Mouse (Mus musculus): Measurements from ENCODE around the gene Il34.
A peak's percentile ranks its signal among the peaks of the same experiment; 100 is the strongest.

Gene Il34

DNA sequence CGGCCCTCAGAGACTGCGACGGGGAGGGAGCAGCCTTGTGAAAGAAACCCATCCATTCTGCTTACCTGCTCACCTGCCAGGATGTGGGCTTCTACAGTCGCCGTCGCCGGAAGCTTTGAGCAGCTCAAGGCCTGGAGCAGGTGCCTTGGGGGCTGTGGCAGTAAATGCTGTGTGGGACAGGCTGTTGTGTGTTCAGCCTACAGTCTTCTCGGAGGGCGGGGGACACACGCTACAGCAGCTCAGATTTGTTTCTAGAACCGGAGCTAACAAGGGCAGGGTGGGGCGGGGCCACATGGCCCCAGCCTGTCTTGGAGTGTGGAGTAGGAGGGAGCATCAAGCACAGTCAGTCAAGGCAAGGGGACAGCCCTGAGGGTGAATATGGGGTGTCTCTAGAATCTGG lies at the start of gene Il34:
Gene Il34, minus strand, starts transcription at position 256 of the 400 bp plus-strand sequence.
- no peak for DNase-seq (ENCODE audit: extremely low read depth, low read depth)

DNA sequence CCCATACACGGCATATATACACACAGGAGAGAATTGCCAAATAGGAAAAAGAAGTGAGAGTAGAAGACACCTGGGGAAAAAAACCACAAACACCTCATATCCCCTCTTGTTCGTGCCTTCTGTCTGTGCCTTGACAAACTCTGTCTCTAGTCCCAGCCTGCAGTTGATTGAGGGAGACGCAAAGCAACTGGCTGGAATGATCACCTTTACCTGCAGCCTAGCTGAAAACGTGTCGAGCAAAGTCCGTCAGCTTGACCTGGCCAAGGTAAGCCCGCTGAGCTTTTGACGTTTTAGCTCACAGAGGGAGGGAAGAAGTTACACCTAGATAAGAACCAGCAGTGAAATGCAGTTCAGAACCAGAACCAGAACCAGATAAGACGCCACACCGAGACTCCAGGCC lies 45.5 kb upstream of the Il34 start:
- DNase-seq (ENCODE audit: extremely low read depth, low read depth) = no peak

DNA sequence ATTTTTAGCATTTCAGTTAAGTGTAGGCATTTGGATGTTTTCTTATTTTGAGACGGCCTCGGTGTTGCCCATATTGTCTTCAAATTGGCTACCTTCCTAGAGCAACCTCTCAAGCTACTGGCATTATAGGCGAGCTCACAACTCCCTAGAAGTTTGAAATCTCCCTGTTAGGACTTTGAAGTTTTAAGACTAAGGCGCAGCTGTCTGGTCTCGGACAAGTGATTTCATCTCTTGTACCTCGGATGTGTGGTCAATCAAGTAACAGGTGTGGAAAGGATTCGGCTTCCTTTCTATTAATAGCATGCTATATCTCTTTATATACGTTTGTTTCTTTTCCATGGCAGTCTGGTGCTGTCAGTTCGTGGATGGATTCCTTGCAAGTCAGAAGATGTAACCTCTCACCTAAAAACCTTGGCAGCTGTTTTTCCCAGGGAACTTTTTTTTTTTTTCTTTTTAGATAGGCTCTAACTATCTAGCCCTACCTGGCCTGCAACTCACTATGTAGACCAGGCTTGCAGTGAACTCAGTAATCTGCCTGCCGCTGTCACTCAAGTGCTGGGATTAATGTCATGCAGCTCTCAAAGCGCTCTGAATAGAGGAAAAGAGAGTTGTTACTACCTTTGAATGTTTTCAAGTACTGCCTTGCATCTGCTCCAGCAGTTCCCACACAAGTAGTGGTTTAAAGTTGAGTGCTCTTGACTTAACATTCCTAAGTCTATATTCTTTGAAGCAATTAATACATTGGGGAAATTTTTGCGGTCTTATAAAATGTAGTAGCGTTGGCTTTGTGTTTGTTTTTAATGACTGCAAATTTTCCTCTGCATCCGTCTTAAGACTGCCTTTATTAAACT lies 42.1 kb upstream of the Il34 start:
- no peak for DNase-seq (ENCODE audit: extremely low read depth, low read depth)

DNA sequence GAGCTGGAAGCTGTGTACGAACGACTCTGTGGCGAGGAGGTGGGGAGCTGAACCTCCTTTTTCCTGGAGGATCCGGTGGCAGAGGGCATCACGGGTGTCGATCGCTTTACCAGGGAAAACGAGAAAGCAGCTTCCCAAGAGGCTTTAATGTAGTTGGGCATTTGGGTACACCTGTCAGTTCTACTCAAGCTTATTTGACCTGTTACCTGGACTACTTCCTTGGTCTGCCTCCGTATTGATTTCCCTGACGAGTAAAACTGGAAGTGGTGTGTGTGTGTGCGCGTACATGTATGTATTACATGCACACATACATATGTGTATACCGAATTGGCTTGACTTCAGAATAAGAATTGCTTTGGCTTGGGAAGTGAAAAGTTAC lies 41.4 kb upstream of the Il34 start:
- DNase-seq (ENCODE audit: extremely low read depth, low read depth) = no peak

DNA sequence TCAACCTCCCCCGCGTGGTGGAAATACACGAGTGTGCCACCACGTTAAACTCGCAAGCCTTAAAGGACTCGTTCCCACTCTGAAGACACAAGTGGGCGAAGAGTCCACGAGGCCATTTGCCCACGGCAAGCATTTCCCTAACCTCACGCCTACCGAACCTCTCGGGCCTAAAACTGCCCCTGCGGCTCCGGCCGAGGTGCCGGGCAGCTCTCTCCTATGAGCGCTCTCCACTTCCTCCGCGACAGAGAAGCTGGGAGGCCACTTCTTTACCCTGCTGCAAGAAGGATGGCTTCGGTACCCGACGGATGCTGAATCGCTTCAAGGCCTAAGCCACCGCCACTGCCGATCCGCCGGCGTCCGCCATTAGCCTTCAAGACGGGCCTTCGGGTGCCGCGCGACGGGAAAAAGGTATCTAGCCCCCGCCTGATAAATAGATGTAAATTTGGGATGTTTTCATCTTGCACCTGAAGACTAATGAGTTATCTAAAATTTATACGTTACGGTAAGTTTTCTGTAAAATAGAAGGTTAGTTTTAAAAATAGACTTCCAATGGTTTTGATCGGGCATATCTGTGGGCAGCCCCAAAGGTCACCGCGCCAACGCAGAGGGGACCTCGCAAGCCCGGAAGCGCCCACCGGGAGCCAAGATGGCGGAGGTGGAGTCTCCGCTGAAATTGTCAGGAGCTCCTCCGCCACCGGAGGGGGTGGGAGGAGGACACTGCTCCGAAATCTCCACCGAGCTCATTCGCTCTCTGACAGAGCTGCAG lies 40.9 kb upstream of the Il34 start, which contains the start of the genes Cog4 and Sf3b3:
Gene Cog4, plus strand, starts transcription at position 196 of the 766 bp plus-strand sequence.
Gene Sf3b3, minus strand, starts transcription at position 383 of the 766 bp plus-strand sequence.
- peak; percentile 62 for DNase-seq (ENCODE audit: extremely low read depth, low read depth)

DNA sequence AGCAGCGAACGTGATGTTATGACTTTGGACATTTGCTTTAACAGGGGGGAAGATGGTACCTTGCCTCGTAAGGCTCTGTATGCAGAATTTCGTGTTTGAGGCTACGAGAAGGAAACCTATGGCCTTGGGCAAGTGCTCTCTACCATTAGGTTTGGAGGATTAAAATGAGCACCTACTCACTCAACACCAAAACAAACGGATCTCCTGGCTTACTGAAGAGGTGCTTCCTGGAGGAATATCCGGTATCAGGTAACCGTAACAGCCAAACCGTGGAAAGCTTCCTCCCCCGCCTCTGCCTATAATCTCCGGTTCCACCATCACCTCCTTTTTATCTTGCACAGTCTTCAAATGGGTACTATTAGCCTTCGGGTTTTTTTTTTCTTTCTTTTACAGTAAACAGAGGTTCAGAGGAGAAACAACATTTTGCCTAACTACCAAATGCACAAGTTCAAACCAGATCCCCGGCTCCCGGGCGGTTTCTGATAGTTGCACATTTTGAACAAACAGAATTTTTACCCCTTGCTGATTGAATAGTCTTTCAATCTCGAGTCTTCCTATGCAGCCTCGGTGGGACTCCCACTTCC lies 40.2 kb upstream of the Il34 start:
- no peak for DNase-seq (ENCODE audit: extremely low read depth, low read depth)

DNA sequence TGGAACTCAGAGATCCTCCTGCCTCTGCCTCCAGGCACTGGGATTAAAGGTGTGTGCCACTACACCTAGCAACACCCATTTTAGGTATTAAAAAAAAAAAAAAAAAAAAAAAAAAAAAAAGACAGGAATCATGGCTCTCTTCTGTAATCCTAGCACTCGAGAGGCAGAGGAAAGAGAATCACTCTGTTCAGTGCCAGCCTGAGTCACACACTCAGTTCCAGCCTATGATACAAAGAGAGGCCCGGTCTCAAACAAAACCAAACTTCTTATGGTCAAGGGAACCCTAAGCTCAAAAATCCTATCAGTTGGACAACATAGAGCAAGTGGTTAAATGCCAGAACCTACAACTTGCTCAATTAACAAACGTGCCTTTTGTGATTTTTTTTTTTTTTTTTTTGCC lies 39.2 kb upstream of the Il34 start:
- DNase-seq (ENCODE audit: extremely low read depth, low read depth) = no peak

DNA sequence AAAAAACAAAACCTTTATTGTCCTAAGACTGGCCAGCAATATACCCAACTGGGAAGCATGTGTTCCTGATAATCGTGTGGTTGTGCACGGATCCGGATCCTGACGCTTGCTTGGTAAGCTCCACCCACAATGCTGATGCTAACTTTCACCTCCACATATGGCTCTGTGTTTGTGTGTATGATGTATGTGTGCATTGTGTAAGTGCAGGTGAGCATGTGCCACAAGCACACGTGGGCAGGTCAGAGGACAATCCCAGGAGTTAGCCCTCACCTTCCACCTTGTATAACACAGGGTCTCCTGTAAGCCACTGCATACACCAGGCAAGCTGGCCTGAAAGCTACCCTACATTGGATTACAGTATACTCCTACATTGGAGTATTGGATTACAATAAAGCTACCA lies 37.5 kb upstream of the Il34 start:
- DNase-seq (ENCODE audit: extremely low read depth, low read depth) = no peak

DNA sequence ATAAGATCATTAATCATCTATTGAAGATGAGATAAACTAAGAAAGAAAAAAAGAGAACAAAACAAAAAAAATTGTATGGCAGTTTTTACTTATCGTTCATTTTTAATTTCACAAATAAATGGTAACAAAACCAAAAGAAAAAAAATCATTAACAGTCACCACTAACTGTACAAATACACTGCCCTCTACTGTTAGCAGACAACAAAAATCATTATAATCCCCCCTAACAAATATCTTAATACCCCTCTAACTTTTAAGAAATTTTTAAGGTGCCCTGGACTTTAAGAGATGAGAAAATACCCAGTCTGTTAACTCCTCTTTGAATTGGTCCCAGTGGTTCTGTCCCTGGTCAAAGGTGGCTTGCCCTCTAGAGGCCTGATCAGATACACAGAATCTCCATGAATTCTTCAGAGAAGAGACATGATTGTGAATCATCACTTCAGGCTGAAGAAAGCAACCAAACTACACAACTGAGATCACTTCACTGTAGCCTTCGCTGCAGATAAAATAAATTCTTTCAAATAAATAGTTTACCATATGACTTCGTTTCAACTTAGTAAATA lies 36.4 kb upstream of the Il34 start:
- DNase-seq (ENCODE audit: extremely low read depth, low read depth) = no peak

DNA sequence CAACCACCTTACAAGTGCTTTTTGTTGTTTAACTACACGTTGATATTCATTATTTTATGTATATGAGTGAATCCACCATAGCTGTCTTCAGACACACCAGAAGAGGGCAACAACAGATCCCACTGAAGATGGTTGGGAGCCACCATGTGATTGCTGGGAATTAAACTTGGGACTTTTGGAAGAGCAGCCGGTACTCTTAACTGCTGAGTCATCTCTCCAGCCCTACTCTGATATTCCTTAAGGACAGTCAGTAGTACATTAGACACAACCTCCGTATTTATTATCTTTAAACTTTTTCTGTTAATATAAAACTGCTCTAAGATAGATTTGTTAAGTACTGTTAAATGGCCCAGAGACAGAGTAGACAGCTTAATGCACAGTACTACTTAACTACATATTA lies 26.2 kb upstream of the Il34 start:
- DNase-seq (ENCODE audit: extremely low read depth, low read depth) = no peak

DNA sequence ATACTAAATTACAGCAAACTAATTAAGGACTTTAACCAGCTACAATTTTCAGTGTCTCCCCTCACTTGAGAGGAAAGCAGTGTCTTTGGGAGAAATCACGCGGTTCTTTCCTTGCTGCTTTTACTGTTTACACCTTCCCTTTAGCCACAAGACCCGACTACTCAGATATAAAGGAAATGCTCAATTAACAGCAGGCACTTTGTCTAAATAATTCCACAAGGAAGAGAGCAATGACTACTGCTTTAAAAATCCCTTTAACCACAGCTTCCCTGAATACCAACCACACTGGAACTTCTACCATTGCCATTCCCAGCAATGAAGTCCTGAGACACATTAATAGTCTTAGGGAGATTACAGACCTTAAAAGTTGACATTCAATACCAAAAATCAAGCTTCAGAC lies 22.8 kb upstream of the Il34 start:
- DNase-seq (ENCODE audit: extremely low read depth, low read depth) = no peak

DNA sequence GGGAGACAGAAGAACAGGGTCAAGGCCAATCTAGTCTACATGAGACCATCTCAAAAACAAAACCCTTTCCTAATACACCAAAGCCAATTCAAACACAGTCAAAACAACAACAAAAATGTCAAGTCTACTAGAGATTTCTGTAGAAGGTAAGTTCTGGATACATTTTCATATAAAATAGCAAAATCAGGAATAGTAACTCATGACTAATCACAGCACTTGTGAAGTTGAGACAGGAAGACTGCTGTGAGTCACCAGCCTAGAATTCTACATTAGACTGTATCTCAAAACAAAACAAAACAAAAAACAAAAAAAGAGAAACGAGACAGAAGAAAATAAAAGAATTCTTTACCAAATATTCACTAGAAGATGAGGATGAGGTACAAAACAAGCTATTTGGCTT lies 19.1 kb upstream of the Il34 start:
- DNase-seq (ENCODE audit: extremely low read depth, low read depth) = no peak

DNA sequence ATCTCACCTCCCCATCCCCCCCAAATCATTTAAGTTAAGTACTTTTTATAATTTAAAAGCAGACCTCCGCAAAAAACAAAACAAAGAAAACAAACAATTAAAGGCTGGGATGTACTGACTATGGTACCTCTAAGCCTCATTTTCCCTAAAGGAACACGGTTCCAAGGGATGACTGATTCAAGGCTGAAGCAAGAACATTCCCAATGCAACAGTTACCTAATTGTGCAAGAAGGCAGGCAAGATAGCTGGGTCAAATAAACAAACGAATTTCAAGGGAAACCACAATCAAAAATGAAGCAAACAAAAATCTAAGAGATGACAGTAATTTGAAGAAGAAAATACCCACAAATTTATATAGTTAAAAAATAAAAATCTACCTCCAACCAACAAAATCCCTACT lies 16.2 kb upstream of the Il34 start:
- DNase-seq (ENCODE audit: extremely low read depth, low read depth) = no peak

DNA sequence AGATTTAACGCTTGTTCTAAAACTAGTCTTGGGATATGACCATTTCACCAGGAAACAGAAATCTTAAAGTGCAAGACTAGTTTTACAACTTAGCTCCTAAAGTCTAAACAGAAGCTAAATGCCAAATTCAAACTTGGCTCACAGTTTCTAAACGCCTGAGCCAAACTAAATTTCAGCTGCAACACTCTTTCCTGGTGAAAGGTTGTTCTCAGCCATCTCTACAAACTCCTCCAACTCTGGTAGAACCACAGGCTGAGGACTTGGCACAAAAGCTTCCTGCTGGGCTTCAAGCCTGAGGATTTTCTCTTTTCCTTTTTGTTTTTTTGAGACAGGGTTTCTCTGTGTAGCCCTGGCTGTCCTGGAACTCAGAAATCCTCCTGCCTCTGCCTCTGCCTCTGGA lies 14.5 kb upstream of the Il34 start:
- DNase-seq (ENCODE audit: extremely low read depth, low read depth) = no peak

DNA sequence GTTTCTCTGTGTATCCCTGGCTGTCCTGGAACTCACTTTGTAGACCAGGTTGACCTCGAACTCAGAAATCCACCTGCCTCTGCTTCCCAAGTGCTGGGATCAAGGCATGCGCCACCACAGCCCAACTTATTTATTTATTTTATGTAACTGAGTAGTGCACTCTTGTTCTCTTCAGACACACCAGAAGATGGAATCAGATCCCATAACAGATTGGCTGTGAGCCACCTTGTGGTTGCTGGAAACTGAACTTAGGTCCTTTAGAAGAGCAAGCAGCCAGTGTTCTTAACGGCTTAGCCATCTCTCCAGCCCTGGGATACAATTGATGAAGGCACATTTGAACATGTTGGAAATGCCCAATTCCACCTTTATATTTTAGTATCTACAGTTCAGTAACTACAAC lies 12.9 kb upstream of the Il34 start:
- DNase-seq (ENCODE audit: extremely low read depth, low read depth) = no peak

DNA sequence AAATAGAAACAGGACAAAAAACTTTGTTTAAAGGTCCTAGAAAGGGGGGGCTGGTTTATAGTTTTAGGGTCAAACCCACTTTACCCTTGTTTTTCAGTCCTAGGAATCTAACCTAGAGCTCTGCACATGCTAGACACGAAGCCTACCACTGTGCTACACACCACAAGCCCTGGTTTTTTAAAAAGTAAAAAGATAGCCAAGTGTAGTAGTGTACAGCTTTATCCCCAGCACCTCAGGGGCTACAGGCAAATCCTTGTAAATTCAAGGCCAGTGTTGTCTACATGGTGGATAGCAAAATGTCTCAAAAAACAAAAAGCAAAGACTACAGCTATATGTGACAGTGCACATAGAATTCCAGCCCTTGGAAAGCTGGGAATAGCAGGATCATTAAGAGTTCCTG lies 11.3 kb upstream of the Il34 start:
- DNase-seq (ENCODE audit: extremely low read depth, low read depth) = no peak

DNA sequence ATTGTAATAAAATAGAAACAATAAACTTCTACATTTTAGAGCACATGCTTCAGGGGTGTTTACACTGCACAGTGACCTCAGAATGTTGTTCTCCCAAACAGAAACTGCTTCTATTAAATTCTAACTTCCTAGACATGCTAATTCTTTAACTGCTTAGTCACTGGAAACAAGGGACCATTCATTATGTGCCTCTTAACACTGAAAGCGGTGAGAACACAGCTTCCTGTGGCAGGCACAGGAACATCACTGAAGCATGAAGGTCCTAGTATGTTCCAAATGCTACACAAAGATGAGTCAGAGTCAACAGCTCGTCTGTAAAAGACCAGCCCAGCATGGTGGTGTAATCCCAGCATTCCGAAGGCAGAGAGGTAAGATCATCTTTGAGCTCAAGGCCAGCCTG lies 9.6 kb upstream of the Il34 start:
- no peak for DNase-seq (ENCODE audit: extremely low read depth, low read depth)

DNA sequence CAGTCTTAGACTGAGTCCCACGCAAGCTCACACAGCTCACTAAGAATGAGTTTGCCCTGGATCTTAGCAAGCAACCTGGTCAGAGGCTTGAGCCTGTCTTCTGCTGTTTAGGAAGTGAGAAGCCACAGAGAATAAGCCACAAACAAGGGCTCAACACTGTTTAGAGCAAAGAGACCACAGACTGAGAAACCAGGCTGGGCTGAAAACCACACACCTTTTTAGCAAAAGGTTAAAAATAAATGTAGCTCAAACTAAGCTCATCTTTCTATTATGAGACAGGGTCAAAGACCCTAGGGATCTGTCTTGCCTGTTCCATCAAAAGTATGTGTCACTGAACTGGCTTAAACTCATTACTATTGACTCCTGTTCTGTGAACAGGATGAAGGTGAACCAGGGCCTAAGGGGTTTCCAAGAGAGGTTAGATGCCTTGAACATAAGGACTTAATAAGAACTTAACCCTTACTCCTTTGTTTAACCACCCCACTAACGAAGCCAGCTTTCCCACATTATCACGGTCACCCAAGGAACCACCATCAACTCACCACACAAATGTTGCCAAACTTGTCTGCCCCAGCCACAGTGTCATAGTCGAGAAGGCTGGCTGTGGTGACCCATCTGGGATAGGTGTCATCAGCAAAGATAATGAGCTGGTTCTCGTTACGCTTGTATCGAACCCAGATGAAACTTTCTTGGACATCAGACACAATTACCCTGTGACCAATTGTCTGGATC lies 7.5 kb upstream of the Il34 start:
- no peak for DNase-seq (ENCODE audit: extremely low read depth, low read depth)

DNA sequence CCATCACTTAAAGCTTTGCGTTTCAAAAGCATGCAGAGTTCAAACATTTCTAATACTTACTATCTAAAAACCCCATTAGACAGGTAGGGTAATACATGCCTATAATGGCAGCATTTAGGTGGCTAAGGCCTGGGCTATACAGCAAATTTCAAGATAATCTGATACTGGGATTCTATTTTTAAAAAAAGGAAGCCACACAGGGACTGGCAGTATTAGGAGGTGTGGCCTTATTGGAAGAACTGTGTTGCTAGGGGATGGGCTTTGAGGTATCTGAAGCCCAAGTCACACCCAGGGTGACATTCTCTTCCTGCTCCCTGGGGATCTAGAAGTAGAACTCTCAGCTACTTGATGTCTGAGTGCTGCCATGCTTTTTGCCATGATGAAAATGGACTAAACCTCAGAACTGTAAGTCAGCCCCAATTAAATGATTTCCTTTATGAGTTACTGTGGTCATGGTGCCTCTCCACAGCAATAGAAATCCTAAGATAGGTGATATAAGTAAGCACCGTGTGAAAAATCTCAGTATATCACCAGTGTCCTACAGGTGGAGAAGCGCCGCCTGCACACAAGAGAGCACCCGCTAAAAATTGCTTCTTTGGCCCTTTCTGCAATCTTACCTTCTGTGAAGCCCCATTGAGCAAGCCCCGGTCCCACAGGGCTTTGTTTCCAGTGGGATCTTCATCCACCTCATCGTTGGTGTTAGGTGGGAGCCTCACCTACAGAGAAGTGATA lies 6.8 kb upstream of the Il34 start:
- peak; percentile 77 for DNase-seq (ENCODE audit: extremely low read depth, low read depth)

DNA sequence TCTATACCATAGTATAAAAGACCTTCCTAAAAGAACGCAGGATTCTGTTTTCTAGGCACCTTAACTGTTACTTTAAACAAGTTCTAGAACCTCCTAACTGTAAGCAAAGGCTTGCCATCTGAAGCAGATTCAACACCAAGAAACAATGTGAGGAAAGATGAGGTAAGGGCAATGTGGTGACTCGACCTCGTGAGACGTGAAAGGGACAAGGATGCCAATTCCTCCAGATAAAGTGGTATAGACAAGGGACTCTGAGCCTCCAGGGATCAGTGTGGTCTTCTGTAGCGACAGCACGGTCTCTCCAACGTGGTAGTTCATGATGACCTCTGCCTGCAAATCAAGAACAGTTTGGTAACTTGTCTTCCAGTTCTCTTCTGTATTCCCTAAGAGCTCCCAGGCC lies 6.1 kb upstream of the Il34 start:
- no peak for DNase-seq (ENCODE audit: extremely low read depth, low read depth)

DNA sequence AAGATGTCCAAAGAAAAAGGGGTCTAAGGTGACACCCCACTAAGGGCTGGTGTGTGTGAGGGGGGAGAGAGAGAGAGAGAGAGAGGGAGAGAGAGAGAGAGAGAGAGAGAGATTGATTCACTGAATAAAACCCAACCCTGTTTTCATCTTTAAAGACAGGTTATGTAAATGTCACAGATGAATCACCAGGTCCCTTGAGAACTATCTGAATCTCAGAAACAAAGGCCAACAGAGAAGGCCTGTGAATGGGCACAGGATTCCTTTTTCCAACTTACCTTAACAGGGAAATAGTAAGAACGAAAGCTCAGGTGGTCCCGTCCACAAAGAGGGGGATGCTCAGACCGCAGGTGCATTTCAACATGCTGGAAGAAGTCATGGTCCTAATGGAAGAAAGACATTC lies 5.4 kb upstream of the Il34 start:
- DNase-seq (ENCODE audit: extremely low read depth, low read depth) = no peak
